Mouse (Mus musculus) left cerebral cortex, postnatal 25 days (tissue): ENCODE measurements around the gene Stim1. TPM values are rescaled to one million over a fixed set of nuclear protein-coding genes. Genes with fewer than 3 reads are reported as not detected.

Source experiments
- DNase-seq, 2 experiments: peaks; one replicate each; pipeline ENCODE4 v3.0.0; 2022; ENCODE audit warnings: low spot score in 2 of 2, mixed read lengths in 1 of 2
- intact Hi-C: fragments of 180-260 bp; cut with DNase I; formaldehyde crosslinking; loops from one replicate; pipeline ENCODE4 v1.15.1; 2025
- total RNA-seq, 2 experiments: library from RNA; stranded (reverse); gene quantifications; 2 replicates each; pipeline ENCODE4 v1.2.3; 2021

Stim1 gene
- total RNA-seq, 2 experiments from 2014 or later: 80.6 to 87.9 TPM

DNA sequence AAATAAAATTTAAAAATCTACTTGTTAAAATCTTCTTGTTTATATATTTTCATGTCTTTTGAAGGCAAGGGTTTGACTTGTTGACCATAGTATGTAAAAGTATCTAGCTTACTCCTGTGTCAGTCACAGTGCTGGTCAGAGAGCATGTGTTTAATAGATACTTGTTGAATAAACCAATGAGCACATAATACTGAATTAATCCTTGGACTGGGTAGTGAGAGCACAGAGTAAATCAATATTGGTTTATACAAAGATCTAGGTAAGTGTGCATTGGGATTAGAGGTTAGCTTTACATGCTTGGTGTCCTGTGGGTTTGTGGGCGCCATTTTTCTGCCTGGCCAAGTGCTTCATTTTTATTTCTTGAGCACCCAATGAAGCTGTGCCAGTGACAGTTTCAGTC lies 13.8 kb downstream of the Stim1 start:
- intact Hi-C loops: no loop called here

DNA sequence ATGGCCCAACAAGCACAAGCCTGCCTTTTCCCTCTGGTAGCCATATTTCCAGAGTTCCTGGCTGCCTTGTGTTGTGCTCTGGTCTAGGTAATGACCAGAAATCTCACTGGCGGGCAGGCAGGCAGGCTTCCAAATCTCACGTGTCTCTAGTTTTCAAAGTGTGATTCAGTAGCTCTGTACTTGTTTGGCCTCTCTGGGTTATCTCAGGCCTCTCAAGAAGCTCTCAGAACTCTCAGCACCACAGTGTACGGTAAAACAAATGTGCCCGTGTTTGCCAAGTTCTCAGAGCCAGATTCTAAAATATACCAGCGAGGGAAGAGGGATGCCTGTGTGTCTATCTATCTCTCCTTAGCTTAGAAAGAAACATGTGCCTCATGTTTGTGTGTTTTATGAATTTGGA lies 14.7 kb downstream of the Stim1 start:
- intact Hi-C loops: no loop called here
- DNase-seq: peak in 1 of 2 experiments; percentile 58

More for the DNA sequence above, 13.8 kb downstream of the Stim1 start:
- DNase-seq: no peak

DNA sequence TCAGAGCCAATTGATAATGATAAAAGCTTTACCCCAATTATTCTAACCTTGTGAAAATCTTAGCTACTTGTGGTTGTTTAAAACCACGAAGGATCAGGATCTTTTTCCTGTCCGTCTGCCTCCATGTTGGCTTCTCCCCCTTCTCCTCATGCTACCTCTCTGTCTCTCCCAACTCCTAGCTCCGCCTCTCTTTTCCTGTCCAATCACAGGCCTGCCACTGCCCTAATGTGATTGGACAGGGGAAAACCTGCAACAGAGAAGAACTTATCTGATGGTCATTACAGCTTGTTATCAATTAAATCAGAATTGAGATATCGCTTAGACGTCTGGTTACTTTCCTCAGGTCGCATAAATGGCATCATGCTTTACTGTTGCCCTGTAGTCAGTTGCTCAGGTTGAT lies 21.9 kb downstream of the Stim1 start:
- intact Hi-C loops: no loop called here
- no peak for DNase-seq

DNA sequence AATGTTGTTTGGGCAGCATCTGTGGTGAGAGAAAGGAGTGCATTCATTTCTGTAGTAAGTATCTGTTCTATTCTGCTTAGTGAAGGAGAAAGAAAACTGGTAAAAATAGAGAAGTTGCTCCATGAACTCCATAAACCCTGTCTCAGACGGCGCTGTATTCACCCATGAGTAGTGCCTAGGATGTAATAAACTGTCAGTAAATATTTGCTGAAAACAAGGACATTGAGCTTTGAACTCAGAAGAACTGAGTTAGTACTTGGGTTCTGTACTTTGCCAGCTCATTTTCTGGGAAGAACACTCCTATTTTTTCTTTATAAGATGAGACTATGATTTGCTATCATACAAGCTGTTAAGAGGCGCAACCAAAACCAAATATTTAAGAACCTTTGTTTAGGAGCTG lies 24.6 kb downstream of the Stim1 start:
- intact Hi-C loops: no loop called here

DNA sequence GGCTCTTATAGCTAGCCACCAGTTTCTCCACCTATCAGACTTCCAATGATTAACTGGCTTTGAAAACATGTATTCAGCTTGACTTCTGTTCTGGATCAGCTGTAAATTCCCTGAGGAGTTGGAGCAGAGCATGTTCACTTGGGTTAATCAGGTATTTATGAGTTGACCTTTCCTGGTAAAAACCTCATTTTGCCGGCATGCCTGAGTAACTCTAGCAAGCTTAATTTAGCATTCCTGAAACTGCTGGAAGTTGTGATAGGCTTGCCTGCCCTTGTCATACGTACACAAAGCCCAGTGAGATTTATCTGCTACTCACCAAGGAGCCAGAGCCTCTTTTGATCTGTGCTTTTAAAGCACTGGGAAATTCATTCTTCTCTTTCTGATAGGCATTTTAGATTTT lies 25.6 kb downstream of the Stim1 start:
- no peak for DNase-seq
- intact Hi-C loops: no loop called here

More for the DNA sequence above, 24.6 kb downstream of the Stim1 start:
- DNase-seq: no peak

DNA sequence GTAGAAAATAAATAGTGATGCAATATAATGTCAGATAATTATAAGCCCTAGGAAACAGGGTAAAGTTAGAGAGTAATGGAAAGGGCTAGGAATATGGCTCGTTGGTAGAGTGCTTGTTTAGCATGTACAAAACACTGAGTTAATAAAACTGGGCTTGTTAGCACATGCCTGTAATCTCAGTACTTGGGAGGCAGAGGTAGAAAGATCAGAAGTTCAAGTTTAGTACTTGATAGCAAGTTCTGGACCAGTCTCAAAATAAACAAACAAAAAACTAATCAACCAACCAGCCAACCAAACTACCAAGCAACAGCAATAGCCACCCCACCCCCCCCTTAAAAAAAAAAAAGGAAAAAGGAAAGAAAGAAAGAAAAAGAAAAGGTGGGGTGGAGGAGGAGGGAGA lies 33.2 kb downstream of the Stim1 start:
- no peak for DNase-seq
- intact Hi-C loops: no loop called here

DNA sequence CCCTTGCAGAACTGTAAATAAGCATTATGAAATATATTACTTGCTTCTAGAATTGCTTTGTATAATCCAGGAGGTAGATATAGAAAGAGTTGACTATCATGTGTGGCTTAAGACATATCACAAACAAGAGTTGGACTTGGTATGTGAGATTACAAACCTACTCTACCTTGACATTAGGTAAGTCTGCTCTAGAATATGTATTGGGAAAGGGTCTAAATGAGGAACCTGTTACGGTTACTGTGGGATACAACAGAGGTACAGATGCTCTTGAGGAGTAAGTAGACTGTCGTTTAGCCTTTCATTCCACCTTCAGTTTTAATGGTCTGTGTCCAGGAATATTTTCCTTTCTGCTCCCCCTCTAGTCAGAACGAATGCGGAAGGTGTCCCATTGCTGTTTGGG lies 34.9 kb downstream of the Stim1 start:
- intact Hi-C loops: no loop called here
- DNase-seq: no peak

DNA sequence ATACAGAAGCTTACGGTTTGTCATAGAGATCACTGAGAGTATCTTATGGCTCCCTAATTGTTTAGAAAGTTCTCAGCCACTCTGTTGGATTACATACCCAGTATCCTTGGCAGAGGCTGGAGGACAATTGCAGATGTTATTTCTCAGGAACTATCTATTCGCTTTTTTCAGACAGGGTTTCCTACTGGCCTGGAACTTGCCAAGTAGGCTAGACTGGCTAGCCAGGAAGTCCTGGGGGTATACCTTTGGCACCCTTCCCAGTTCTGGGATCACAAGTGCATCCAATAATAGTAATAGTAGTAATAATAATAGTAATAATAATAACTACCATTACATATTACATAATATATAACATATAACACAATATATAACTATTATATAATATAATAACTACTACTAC lies 38.0 kb downstream of the Stim1 start:
- intact Hi-C loops: no loop called here
- no peak for DNase-seq

DNA sequence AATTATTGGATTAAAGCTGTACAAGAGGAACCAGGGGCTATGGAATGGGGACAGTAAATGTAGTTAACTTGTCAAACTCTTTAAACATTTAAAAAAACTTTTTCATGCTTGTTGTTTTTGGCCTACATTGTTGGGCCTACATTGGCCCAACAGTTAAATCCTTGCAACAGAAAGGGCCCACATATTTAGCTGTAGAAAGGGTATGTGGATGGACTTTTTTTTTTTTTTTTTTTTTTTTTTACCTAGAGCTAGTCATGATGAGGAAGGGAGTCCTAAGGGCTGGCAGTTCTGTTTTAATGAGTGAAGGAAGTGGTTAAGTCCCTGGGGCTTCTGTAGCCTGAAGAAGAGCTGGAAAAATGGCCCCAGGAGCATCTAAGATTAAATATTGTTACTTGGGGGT lies 42.7 kb downstream of the Stim1 start:
- DNase-seq: no peak
- intact Hi-C loops: no loop called here

DNA sequence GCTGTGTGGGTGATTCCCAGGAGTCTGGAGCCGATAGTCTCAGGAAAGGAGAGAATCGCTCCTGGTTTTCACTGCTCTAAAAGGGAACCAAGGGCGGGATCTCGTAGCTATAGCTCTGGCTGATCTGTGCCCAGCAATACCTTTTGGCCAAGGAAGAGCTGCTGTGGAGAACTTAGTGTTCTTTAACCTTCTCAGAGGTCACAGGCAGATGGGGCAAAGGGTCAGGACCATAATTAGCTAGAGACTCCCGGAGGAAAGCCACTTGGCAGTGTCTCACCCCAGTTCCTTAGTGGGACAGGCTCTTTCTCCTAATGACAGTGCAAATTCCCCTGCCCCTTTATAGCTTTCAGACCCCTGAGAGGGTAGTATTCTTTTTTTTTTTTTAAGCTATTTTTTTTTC lies 43.2 kb downstream of the Stim1 start:
- no peak for DNase-seq
- intact Hi-C loops: no loop called here

DNA sequence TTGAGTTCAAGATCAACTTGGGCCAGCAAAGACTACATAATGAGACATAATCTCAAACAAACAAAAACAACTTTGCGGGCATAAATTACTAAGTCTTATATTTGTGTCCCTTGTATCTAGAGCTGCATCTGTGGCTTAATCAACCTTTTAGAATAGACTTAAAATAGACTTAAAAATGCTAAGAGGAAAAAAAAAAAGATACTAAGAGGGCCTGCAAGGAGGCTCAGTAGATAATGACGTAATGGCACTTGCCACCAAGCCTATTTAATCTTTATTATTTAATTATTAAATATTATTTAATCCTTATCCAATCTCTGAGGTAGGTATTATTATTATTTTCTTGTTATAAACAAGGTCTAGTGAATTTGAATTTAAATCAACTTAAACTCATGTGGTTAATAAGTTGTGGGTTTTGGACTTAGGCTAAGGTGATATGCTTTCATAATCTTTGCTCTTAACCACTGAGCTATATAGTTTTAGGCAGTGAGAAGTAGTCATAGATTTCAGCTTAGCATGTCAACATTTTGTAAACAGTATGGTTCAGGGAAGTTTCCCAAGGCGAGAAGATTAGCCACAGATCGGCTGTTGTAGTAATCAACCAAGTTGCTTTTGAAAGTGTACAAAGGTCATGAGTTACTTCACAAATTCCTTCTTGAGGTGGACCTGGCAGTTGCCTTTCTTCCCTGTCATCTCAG lies 45.4 kb downstream of the Stim1 start:
- intact Hi-C loops: no loop called here
- DNase-seq: no peak

DNA sequence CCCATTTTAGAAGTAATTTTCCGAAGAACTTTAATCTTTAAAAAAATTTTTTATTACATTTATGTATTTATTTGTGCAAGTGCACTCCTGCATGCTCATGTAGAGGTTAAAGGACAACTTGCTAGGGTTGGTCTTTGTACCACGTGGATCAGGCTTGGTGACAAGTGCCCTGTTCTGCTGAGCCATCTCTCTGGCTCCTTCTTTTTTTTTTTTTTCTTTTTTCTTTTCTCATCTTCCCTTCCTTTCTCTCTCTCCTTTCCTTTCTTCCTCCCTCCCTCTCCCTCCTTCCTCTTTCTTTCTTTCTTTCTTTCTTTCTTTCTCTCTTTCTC lies 45.9 kb downstream of the Stim1 start:
- no peak for DNase-seq
- intact Hi-C loops: no loop called here

DNA sequence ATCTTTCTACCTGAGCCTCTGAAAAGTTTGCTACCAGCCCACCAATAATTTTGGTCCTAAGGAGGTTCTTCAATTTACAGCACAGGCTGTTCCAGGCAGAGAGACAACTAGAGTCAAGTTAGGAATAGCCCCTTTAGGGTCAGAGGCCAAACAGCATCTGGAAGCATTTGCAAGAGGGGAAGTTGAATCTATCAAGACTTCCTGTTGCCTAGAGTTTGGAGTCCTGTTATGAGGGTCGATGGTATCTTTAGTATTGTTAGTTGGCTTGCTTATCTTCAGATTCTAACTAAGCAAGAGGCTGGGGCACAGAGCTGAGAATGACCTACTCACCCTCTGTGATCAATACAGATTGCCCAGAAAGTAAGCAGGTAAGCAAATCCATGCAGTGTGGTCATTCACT lies 46.5 kb downstream of the Stim1 start:
- intact Hi-C loops: no loop called here

DNA sequence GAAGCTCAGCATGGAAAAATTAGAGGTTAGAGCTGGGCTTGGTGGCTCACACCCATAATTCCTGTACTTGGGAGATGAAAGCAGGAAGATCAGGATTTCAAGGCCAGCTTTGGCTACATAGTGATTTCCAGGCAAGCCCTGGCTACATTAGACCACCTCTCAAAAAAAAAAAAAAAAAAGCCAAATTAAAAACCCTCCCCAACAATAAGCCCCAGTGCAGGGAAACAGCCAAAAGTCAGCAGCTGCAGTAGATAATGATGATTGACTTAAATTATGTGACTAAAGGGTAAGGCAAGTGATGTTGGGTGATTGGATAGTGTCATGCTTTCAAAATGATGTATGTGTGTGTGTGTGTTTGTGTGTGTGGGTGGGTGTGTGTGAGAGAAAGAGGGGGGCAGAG lies 47.3 kb downstream of the Stim1 start:
- intact Hi-C loops: no loop called here
- DNase-seq: no peak

More for the DNA sequence above, 46.5 kb downstream of the Stim1 start:
- DNase-seq: no peak

DNA sequence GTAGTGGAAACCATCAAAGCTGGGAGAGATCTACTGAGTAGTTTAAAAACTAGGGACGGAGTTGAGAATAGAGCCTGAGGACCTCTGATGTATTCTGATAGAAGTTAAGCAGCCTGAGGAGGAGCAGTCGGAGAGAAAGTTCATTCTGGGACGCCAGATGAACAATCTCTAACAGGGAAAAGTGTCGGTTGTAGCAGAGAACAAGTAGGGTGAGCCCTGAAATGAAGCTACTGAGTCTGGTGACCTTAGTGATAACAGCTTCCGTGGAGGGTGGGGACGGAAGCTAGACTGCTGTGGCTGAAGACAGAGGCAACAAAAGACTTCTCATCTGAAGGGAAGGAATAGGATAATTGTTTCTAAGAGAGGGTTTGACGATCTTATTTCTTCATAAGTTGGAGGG lies 47.8 kb downstream of the Stim1 start:
- DNase-seq: no peak
- intact Hi-C loops: no loop called here

DNA sequence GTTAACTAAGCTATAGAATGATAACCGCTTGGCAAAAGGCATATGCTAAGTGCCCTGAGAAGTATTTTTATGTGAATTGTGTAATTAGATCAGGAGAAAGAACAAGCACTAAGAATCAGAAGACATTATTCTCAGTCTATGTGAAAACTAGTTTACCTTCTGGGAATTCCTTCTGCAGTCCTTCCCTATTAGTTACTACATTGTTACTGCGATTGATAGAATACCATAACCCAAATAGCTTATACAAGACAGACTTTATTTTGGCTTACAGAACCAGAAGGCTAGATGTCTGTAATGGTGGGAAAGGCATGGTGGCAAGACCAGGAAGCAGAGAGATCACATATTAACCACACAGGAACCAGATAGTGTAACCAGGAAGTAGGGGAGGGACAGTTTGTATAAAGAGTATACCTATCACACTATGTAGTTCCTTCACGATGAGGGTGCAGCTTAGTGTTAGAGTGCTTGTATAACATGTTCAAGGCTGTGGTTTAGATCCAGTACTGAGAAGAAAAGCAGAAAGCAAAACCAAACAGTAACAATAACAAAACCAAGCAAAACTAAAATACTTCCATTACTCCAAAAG lies 50.1 kb downstream of the Stim1 start:
- DNase-seq: no peak
- intact Hi-C loops: no loop called here

DNA sequence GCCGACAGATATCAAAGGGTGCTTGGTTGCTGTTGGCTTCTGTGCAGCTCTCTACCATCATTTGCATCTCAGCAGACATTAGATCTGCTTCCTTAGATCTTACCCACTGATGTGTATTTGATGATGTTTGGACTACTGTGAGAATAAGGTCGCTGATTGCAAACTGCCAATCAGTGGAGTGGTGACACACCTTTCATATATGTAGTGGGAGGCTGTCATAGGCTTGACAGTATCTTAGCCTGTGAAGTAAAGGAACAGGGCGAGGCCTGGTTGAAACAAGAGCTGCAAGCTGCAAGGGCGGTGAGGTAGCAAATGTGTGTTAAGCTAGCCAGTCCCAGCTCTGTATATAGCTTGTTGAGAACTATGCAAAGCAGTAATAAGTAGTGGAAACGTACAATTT lies 54.5 kb downstream of the Stim1 start:
- no peak for DNase-seq
- intact Hi-C loops: no loop called here

DNA sequence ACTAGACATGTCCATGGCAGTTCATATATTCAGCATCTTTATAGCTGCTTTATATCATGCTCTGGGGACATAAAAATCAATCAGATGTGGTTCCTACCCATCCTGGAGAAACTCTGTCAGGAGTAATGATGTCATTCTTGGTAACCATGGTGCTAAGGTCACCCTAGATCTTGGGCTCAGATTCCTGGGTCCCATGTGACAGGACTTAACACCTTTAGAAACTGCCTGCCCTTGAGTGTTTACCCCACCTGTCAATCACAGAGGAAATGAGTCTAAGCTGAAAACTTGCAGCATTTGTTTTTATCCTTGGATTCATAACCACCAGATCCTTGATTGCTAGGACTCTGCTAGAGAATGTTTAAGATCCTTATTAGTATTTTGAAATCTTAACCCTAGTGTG lies 58.7 kb downstream of the Stim1 start:
- intact Hi-C loops: no loop called here
- no peak for DNase-seq

DNA sequence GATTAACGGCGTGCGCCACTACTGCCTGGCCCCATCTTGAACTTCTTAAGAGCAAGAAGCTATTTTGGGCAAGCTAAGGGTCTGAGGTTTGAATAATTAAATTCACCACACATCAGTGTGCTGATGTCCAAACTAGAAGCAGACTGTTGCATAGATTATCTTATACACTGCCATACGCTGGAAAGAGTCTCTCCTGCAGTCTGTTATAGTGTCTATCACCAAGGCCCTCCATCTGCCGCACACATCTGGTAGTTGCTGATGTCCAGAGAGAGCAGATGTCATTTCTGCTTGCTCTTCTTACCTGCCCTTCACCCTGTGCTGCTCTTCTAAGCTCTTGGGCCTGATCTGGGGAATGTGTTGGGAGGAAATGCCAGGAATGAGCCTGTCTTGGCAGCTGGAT lies 62.7 kb downstream of the Stim1 start:
- intact Hi-C loops: no loop called here
- no peak for DNase-seq

DNA sequence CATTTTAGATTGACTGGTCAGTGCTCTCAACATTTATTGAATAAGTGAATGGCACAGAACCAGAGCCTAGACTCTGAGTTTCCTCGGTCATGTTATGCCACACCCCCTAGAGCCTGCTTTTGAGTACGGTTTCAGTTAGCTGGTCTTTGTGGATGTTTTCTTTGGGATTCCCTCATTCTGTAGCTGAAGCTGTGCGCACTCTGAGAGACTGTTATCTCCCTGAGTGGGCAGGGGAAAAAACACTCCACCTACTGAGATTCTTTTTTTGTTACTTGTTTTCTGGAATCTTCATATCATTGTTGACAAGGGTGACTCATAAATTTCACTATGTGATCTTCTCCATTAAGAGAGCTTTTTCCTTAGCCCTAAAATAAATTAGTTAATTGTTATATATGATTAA lies 63.9 kb downstream of the Stim1 start:
- intact Hi-C loops: no loop called here
- DNase-seq: peak in 1 of 2 experiments; percentile 26

DNA sequence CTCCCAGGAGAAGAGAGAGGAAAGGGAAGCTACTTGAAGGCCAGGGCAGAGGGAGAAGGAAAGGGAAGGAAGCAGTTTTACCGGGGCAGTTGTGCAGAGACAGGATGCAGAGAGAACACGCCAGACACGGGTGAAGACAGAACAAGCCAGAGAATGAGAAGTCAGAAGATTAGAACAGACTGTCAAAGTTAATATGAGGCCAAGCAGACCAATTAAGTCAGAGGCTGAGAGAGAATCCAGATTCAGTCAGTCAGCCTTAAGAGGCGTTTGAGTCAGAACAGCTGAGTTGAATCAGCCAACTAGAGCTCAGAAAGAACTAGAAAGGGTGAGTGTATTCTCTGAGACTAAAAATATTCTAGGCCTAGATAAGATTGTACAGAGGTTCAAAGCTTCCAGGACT lies 66.1 kb downstream of the Stim1 start:
- intact Hi-C loops: no loop called here
- no peak for DNase-seq

DNA sequence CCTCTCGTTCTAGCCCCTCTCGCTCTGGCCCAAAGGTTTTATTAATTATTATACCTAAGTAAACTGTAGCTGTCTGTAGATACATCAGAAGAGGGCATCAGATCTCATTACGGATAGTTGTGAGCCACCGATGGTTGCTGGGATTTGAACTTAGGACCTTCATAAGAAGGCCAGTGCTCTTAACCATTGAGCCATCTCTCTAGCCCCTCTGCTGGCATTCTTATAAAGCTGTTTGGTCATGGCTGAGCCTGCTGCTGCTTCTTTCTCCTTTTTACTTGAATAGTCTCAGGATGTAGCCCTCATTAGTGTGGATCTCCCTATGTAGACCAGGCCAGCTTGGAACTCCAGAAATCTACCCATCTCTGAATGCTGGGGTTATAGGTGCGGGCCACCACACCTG lies 69.7 kb downstream of the Stim1 start:
- no peak for DNase-seq
- intact Hi-C loops: no loop called here
